Mouse (Mus musculus): ENCODE data around the gene Pafah2. TPM values are rescaled to one million over a fixed set of nuclear protein-coding genes. Genes with fewer than 3 reads are reported as not detected.

Gene Pafah2
- polyA plus RNA-seq, 1 experiment from 2014 or later: 10.2 TPM

DNA sequence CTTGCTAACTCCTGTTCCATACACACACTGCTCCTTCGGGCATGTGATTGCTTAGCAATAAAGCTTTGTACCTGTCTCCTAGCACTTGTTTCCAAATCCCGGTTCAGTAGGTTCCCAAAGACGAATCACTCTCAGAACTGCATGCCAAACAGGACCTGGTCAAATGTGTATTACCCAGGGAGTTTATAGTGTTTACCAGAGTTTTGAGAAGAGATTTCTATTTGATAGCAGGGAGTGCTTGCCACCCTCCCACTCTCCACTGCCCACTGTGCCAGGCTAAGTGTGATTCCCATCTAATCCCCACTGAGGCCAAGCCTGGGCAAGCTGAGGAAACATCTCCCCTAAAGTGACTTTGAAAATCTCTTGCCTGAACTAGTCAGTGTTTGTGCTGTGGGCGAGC lies 46.1 kb downstream of the Pafah2 start:
- Histone ChIP-seq H3K4me3 (ENCODE audit: low read depth, low read length) (no peak overlapping the region), H3K9ac (ENCODE audit: low read depth, low read length) (no peak overlapping the region), H3K36me3 (ENCODE audit: control insufficient read depth, insufficient read depth, low read length) (no peaks in the 10 kb centered on the region), H3K27ac (ENCODE audit: low read depth, low read length) (no peak overlapping the region), H3K27me3 (ENCODE audit: control insufficient read depth, insufficient read depth, low read length) (no peaks in the 10 kb centered on the region), H3K4me1 (replicated peaks; ENCODE audit: control insufficient read depth, insufficient read depth, low read length) (no peaks in the 10 kb centered on the region), H3K4me2 (replicated peaks; ENCODE audit: low read depth, low read length) (no peak overlapping the region), H3K9me3 (ENCODE audit: control insufficient read depth, low read length) (no peaks in the 10 kb centered on the region)
- ATAC-seq (ENCODE audit: low FRiP score) (no peak), DNase-seq (ENCODE audit: low spot score) (no peak)
- 86% methylated on average over 4 of the region's 4 CpGs for WGBS

DNA sequence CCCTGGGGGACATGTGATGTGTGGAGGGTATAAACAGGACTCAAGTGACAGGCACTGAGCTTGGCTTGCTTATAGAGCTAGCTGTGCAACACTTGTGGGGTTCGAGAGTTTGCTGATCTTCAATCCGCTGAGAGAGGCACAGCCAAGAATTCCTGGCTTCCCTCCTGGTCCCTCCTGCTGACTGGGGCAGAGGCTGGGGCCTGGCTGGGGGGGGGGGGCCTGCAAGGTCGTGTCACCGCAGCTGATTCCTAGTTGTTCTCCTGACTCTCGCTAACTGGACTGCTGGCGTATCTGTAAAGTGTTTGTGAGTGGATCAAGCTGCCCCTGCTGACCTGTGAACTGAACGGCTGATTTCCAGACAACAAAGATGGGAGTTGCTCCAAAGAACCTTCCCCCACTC lies 47.5 kb downstream of the Pafah2 start:
- no peak for ATAC-seq (ENCODE audit: low FRiP score)
- WGBS: 38% methylated on average over 7 of the region's 7 CpGs
- no peak overlapping the region for H3K27ac ChIP-seq (ENCODE audit: low read depth, low read length)

DNA sequence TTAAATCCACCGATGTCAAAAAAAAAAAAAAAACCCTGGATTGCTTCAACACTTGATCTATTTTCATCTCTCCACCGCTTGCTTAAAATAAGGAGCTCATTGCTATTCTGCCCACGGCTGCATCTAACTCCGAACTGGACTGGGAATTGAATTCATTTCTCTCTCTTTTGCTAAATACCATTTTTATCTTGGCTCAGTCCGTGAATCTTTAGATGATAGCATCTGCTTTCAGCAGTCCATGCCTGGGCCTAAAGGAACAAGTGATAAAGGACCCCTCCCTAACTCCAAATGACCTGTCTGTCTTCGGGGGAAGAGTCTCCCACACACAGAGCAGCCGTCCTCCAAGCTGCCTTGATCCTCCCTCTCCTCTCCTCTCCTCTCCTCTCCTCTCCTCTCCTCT lies 48.8 kb downstream of the Pafah2 start:
- Histone ChIP-seq H3K4me1 (replicated peaks; ENCODE audit: control insufficient read depth, insufficient read depth, low read length) (no peaks in the 10 kb centered on the region; the same call in 1 of the 2 replicates), H3K4me2 (replicated peaks; ENCODE audit: low read depth, low read length) (no peak overlapping the region), H3K4me3 (ENCODE audit: low read depth, low read length) (no peak overlapping the region), H3K9me3 (ENCODE audit: control insufficient read depth, low read length) (no peaks in the 10 kb centered on the region), H3K27ac (ENCODE audit: low read depth, low read length) (no peak overlapping the region), H3K9ac (ENCODE audit: low read depth, low read length) (no peak overlapping the region), H3K27me3 (ENCODE audit: control insufficient read depth, insufficient read depth, low read length) (no peaks in the 10 kb centered on the region), H3K36me3 (ENCODE audit: control insufficient read depth, insufficient read depth, low read length) (no peaks in the 10 kb centered on the region)
- whole genome bisulfite sequencing: 70% methylated on average over 7 of the region's 7 CpGs
- no peak for DNase-seq (ENCODE audit: low spot score)
- no peak for ATAC-seq (ENCODE audit: low FRiP score)

More for the DNA sequence above, 47.5 kb downstream of the Pafah2 start:
- no peaks in the 10 kb centered on the region for H3K4me1 ChIP-seq (replicated peaks; ENCODE audit: control insufficient read depth, insufficient read depth, low read length)
- H3K9ac ChIP-seq (ENCODE audit: low read depth, low read length): no peak overlapping the region
- H3K9me3 ChIP-seq (ENCODE audit: control insufficient read depth, low read length): no peaks in the 10 kb centered on the region
- no peaks in the 10 kb centered on the region for H3K36me3 ChIP-seq (ENCODE audit: control insufficient read depth, insufficient read depth, low read length)
- no peaks in the 10 kb centered on the region for H3K27me3 ChIP-seq (ENCODE audit: control insufficient read depth, insufficient read depth, low read length)
- H3K4me3 ChIP-seq (ENCODE audit: low read depth, low read length): no peak overlapping the region
- DNase-seq (ENCODE audit: low spot score): no peak
- no peak overlapping the region for H3K4me2 ChIP-seq (replicated peaks; ENCODE audit: low read depth, low read length)

DNA sequence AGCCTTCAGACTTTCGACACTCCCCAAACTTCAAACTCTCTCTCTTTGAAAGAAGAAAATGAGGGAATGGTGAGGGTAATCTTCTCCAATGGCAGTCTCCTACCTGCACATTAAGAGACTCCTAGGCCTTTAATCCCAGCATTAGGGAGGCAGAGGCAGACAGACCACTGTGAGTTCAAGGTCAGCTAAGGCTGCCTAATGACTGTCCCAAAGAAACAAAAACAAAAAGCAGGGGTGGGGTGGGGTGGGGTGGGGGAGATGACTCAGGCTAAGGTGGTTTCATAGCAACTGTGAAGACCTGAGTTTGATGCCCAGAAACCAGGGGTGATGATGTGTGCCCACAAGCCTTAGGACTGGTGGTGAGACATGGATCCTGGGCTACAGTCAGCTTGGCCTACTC lies 49.4 kb downstream of the Pafah2 start:
- Histone ChIP-seq H3K4me2 (replicated peaks; ENCODE audit: low read depth, low read length) (no peak overlapping the region), H3K27me3 (ENCODE audit: control insufficient read depth, insufficient read depth, low read length) (no peaks in the 10 kb centered on the region), H3K9ac (ENCODE audit: low read depth, low read length) (no peak overlapping the region), H3K4me3 (ENCODE audit: low read depth, low read length) (no peak overlapping the region), H3K36me3 (ENCODE audit: control insufficient read depth, insufficient read depth, low read length) (no peaks in the 10 kb centered on the region), H3K27ac (ENCODE audit: low read depth, low read length) (no peak overlapping the region), H3K9me3 (ENCODE audit: control insufficient read depth, low read length) (no peaks in the 10 kb centered on the region), H3K4me1 (replicated peaks; ENCODE audit: control insufficient read depth, insufficient read depth, low read length) (peaks cover 2% of the 10 kb centered on the region; the same call in 1 of the 2 replicates)
- no peak for ATAC-seq (ENCODE audit: low FRiP score)
- no peak for DNase-seq (ENCODE audit: low spot score)
- 58% methylated on average over 1 of the region's 1 CpGs for WGBS

DNA sequence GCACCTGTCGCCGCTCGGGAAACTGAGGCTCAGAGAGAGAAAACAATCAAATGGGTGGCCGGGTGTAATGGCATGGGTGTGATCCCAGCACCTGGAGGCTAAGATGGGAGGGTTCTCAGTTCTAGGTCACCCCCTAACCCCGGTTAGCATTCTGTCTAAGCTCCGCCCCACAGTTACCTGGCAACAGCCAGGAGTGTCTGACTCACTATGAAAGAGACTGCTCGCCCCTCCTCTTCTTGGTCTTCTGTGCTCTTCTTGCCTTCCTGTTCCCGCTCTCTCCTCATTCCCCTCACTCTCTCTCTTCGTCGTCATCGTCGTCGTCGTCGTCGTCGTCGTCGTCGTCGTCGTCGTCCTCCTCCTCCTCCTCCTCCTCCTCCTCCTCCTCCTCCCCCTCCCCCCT lies 51.8 kb downstream of the Pafah2 start:
- H3K27ac ChIP-seq (ENCODE audit: low read depth, low read length): no peak overlapping the region
- no peak for ATAC-seq (ENCODE audit: low FRiP score)
- no peak for DNase-seq (ENCODE audit: low spot score)
- H3K27me3 ChIP-seq (ENCODE audit: control insufficient read depth, insufficient read depth, low read length): no peaks in the 10 kb centered on the region
- no peaks in the 10 kb centered on the region for H3K36me3 ChIP-seq (ENCODE audit: control insufficient read depth, insufficient read depth, low read length)
- H3K4me3 ChIP-seq (ENCODE audit: low read depth, low read length): no peak overlapping the region
- no peak overlapping the region for H3K4me2 ChIP-seq (replicated peaks; ENCODE audit: low read depth, low read length)
- H3K4me1 ChIP-seq (replicated peaks; ENCODE audit: control insufficient read depth, insufficient read depth, low read length): peaks cover 3% of the 10 kb centered on the region
- H3K9me3 ChIP-seq (ENCODE audit: control insufficient read depth, low read length): no peaks in the 10 kb centered on the region
- no peak overlapping the region for H3K9ac ChIP-seq (ENCODE audit: low read depth, low read length)
- WGBS: 47% methylated on average over 23 of the region's 23 CpGs

DNA sequence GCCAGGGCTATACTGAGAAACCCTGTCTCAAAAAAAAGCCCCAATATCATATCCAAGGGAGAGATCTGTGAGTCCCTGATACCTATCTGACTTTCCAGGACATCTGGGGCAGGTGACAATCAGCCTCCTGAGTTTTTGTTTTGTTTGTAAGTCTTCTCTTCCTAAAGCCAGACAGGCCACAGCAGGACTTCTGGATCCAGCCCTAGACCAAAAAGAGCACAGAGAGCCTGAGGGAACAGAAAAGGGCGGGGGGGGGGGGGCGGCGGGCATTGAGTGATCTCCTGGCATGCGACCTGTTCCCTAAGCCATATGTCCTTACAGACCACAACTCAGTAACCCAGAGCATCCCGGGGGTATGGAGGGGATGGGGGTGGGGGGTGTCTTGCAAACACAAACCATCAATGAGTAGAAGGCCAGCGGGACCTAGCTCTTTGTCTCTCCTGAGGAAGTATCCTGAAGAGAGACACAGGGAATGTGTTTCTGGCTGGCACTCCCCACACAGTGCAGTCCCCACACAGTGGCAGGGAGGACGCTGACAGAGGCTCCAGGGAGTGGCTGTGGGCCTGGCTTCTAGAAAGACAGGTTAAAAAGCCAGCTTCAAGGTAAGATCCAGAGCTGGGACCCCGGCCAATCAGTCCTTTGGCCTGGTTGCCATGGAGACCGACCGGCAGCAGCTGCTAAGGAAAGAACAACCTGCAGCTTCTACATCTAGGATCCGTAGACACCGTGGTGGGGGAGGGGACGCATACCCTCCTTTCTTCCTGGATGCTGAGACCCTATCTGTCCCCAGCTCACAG lies 53.7 kb downstream of the Pafah2 start:
- ATAC-seq (ENCODE audit: low FRiP score) (peak; percentile 64; the same call in 1 of the 2 replicates), DNase-seq (ENCODE audit: low spot score) (peak; percentile 79)
- Histone ChIP-seq H3K27ac (ENCODE audit: low read depth, low read length) (peak overlapping the region; percentile 88), H3K9me3 (ENCODE audit: control insufficient read depth, low read length) (no peaks in the 10 kb centered on the region), H3K36me3 (ENCODE audit: control insufficient read depth, insufficient read depth, low read length) (no peaks in the 10 kb centered on the region), H3K9ac (ENCODE audit: low read depth, low read length) (peak overlapping the region; percentile 60), H3K4me3 (ENCODE audit: low read depth, low read length) (no peak overlapping the region), H3K4me2 (replicated peaks; ENCODE audit: low read depth, low read length) (no peak overlapping the region), H3K27me3 (ENCODE audit: control insufficient read depth, insufficient read depth, low read length) (peaks cover 4% of the 10 kb centered on the region), H3K4me1 (replicated peaks; ENCODE audit: control insufficient read depth, insufficient read depth, low read length) (peaks cover 3% of the 10 kb centered on the region)
- WGBS: 17% methylated on average over 12 of the region's 13 CpGs

DNA sequence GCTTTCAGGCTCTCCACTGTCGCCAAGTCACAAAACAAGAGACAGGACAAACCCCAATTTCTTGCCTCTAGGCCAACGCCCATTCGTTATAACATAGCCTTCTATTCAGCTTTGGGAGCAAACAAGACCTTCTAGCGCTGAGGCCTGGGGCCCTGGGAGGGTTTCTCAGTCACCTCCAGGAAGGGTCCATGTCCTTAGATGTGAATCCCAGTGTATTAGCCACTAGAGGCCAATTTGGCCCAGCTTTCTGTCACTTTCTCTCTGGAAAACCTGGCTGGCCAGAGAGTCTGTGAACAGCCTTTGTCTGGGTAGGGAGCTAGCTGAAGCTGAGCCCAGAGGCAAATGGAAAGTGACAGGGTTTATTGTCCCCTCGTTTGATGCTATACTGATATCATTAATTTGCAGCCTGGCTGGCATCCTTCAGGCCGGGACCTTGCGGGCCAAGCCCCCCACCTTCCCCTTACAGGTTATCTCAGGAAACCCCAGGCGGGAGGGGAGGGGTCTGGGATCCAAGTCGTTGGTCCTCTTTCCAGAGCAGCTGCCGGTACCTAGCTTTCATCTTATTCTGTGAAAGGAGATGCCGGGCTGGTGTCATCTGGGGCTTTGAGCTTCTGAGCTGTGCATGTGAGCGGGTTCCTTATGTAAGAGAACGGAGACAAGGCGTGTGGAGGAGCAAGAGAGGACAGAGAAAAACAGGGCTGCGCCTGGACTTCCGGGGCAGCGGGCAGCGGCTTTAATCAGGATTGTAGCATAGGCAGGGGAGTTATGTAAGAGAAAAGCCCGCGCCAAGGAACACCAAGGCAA lies 54.5 kb downstream of the Pafah2 start:
- peak; percentile 40 for ATAC-seq (ENCODE audit: low FRiP score)

DNA sequence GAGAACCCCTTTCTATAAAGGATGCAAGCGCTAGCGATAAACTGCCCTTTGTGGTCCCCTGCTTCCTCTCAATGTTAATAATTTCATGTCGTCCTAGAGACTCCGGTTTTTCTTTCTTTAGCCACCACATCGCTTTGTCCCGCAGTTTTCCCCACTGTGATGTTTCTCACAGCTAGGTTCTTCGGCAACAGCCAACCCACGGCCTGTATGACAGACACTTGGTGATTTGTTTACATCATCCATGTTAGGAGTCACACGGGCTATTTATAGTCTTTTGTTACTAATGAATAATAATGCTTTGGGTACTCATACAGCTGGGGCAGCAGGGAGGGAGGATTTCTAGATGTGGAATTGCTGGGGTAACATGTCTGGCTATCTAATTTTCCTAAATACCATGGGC lies 55.4 kb downstream of the Pafah2 start:
- no peak overlapping the region for H3K27ac ChIP-seq (ENCODE audit: low read depth, low read length)
- ATAC-seq (ENCODE audit: low FRiP score): no peak

More for the DNA sequence above, 54.5 kb downstream of the Pafah2 start:
- Histone ChIP-seq H3K27ac (ENCODE audit: low read depth, low read length) (peak overlapping the region; percentile 88), H3K4me1 (replicated peaks; ENCODE audit: control insufficient read depth, insufficient read depth, low read length) (peaks cover 3% of the 10 kb centered on the region), H3K9ac (ENCODE audit: low read depth, low read length) (peak overlapping the region; percentile 60), H3K9me3 (ENCODE audit: control insufficient read depth, low read length) (no peaks in the 10 kb centered on the region), H3K36me3 (ENCODE audit: control insufficient read depth, insufficient read depth, low read length) (no peaks in the 10 kb centered on the region), H3K4me3 (ENCODE audit: low read depth, low read length) (no peak overlapping the region), H3K4me2 (replicated peaks; ENCODE audit: low read depth, low read length) (peak overlapping the region; percentile 26; the same call in 1 of the 2 replicates), H3K27me3 (ENCODE audit: control insufficient read depth, insufficient read depth, low read length) (peaks cover 4% of the 10 kb centered on the region)
- WGBS: 22% methylated on average over 20 of the region's 20 CpGs
- DNase-seq (ENCODE audit: low spot score): peak; percentile 53

More for the DNA sequence above, 55.4 kb downstream of the Pafah2 start:
- Histone ChIP-seq H3K9me3 (ENCODE audit: control insufficient read depth, low read length) (no peaks in the 10 kb centered on the region), H3K36me3 (ENCODE audit: control insufficient read depth, insufficient read depth, low read length) (no peaks in the 10 kb centered on the region), H3K9ac (ENCODE audit: low read depth, low read length) (no peak overlapping the region), H3K4me2 (replicated peaks; ENCODE audit: low read depth, low read length) (no peak overlapping the region), H3K4me1 (replicated peaks; ENCODE audit: control insufficient read depth, insufficient read depth, low read length) (peaks cover 3% of the 10 kb centered on the region), H3K4me3 (ENCODE audit: low read depth, low read length) (no peak overlapping the region), H3K27me3 (ENCODE audit: control insufficient read depth, insufficient read depth, low read length) (peaks cover 4% of the 10 kb centered on the region)
- 56% methylated on average over 9 of the region's 9 CpGs for WGBS
- no peak for DNase-seq (ENCODE audit: low spot score)
